Mouse (Mus musculus): ENCODE results near the gene Bbc3. TPM values are rescaled to one million over a fixed set of nuclear protein-coding genes. Genes with fewer than 3 reads are reported as not detected.

Gene Bbc3
- total and polyA plus RNA-seq, 3 experiments: 23.2 to 61.7 (median 23.3) TPM

- peak; percentile 41; the same call in 1 of the 2 replicates for TF ChIP-seq ETS1 (conservative IDR thresholded peaks at IDR 0.05; ENCODE audit: low read depth, low read length)
- peak; percentile 85 for TF ChIP-seq POLR2A (IDR thresholded peaks at IDR 0.05; ENCODE audit: low read depth, low read length)
These were observed 21.9 kb upstream of the Bbc3 start, which contains the start of gene Ccdc9 (continued) for GRCm38 (mm10) chr7:16286026-16286961.

DNA sequence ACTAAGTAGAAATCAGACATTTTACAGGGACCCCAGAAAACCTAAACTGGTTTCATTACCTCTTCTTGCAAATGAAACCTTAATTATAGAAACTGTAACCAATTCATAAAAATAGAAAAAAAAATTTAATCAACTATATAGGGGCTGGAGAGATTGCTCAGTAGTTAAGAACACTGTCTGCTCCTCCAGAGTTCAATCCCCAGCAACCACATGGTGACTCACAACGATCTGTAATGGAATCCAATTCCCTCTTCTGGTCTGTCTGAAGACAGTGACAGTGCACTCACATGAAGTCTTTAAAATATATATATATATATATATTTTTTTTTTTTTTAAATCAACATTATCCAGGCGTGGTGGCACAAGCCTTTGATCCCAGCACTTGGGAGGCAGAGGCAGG is 21.2 kb upstream of the Bbc3 start:
- in situ Hi-C loops (cut with MboI; ENCODE audit: low pct_ligation_motif_present, low pct_unique_long_range_greater_than_20kb, low sequenced_read_pairs) (no loop called here), dilution Hi-C loops (cut with MboI; ENCODE audit: extremely low pct_ligation_motif_present, extremely low pct_unique_long_range_greater_than_20kb, low sequenced_read_pairs) (no loop called here)
- H3K4me2 ChIP-seq (ENCODE audit: insufficient read depth, low read depth, poor library complexity, severe bottlenecking): 0 out of 2 replicates have a peak overlapping the region, but pooled peaks have one; percentile 3
- H3K9me3 ChIP-seq (replicated peaks; ENCODE audit: low read length): no peaks in the 10 kb centered on the region
- no peak for TF ChIP-seq MAFK (IDR thresholded peaks at IDR 0.05; ENCODE audit: insufficient replicate concordance, low read length)
- TF ChIP-seq ZC3H11A (IDR thresholded peaks at IDR 0.05; ENCODE audit: low read depth, low read length): no peak
- no peak for TF ChIP-seq KAT2A (IDR thresholded peaks at IDR 0.05; ENCODE audit: insufficient replicate concordance, low read length)
- TF ChIP-seq RCOR1 (conservative IDR thresholded peaks at IDR 0.05; ENCODE audit: low read depth, low read length): no peak
- TF ChIP-seq MAZ (IDR thresholded peaks at IDR 0.05; ENCODE audit: low read depth, low read length): no peak
- TF ChIP-seq ZNF384 (IDR thresholded peaks at IDR 0.05; ENCODE audit: low read depth, low read length): no peak
- no peak for TF ChIP-seq USF2 (conservative IDR thresholded peaks at IDR 0.05; ENCODE audit: low read depth, low read length)
- no peak for TF ChIP-seq POLR2A (IDR thresholded peaks at IDR 0.05; ENCODE audit: low read depth, low read length)
- no peak for TF ChIP-seq MEF2A (IDR thresholded peaks at IDR 0.05; ENCODE audit: borderline replicate concordance, low read depth, low read length)
- TF ChIP-seq MYC (IDR thresholded peaks at IDR 0.05; ENCODE audit: low read depth, low read length): no peak; the same call in 1 of the 2 replicates
- no peak for TF ChIP-seq JUN (IDR thresholded peaks at IDR 0.05; ENCODE audit: insufficient read depth, low read depth, low read length)
- no peak for TF ChIP-seq ZMIZ1 (IDR thresholded peaks at IDR 0.05; ENCODE audit: low read depth, low read length)
- TF ChIP-seq NRF1 (IDR thresholded peaks at IDR 0.05; ENCODE audit: low read depth, low read length): no peak
- no peak for TF ChIP-seq ZKSCAN1 (IDR thresholded peaks at IDR 0.05; ENCODE audit: borderline replicate concordance, low read depth, low read length)
- TF ChIP-seq UBTF (IDR thresholded peaks at IDR 0.05; ENCODE audit: low read depth, low read length): no peak
- TF ChIP-seq MXI1 (IDR thresholded peaks at IDR 0.05; ENCODE audit: low read depth, low read length): no peak
- no peak for TF ChIP-seq USF1 (IDR thresholded peaks at IDR 0.05; ENCODE audit: low read depth, low read length)
- TF ChIP-seq HCFC1 (IDR thresholded peaks at IDR 0.05; ENCODE audit: low read depth, low read length): no peak
- TF ChIP-seq E2F4 (IDR thresholded peaks at IDR 0.05; ENCODE audit: insufficient replicate concordance, low read depth, low read length): no peak
- peak overlapping the region; percentile 88 for H3K9ac ChIP-seq (ENCODE audit: insufficient read depth, low read depth)
- H3K36me3 ChIP-seq (replicated peaks in 1 of 2; ENCODE audit: control insufficient read depth in 1 of 2, insufficient read depth in 1 of 2, low read length in 1 of 2): peaks cover 23 to 28% of the 10 kb centered on the region in 2 experiments
- no peak overlapping the region for H3K27ac ChIP-seq (ENCODE audit: insufficient read depth, low read depth)
- peaks cover 12% of the 10 kb centered on the region for H3K79me2 ChIP-seq (replicated peaks; ENCODE audit: control insufficient read depth, extremely low read depth, insufficient read depth, poor library complexity, severe bottlenecking)
- peaks cover 0 to 14% of the 10 kb centered on the region in 2 experiments; a peak in 2 of 4 replicates for H3K4me1 ChIP-seq (ENCODE audit: control insufficient read depth in 1 of 2, insufficient read depth in 2 of 2)
- H3K27me3 ChIP-seq (replicated peaks): no peaks in the 10 kb centered on the region
- peak overlapping the region; percentile 62 to 85 (median 71) for H3K4me3 ChIP-seq (replicated peaks in 1 of 3; ENCODE audit: low read depth in 2 of 3, low read length in 2 of 3, poor library complexity in 1 of 3)
- peak; percentile 37 for DNase-seq (ENCODE audit: extremely low read depth)

All from CH12.LX (cell line).